Mouse (Mus musculus): ENCODE data around the gene Myo5c. TPM values are rescaled to one million over a fixed set of nuclear protein-coding genes. Genes with fewer than 3 reads are reported as not detected.

Gene Myo5c
- total and polyA plus RNA-seq, 3 experiments: 0.13 TPM; not detected in 2

- H3K36me3 ChIP-seq (ENCODE audit: control insufficient read depth in 1 of 2, insufficient read depth in 2 of 2, low read length in 2 of 2): no peaks in the 10 kb centered on the region
- TF ChIP-seq KAT2A (conservative IDR thresholded peaks at IDR 0.05; ENCODE audit: low read depth, low read length) (no peak), BHLHE40 (IDR thresholded peaks at IDR 0.05; ENCODE audit: borderline replicate concordance, low read depth, low read length) (no peak), ZMIZ1 (IDR thresholded peaks at IDR 0.05; ENCODE audit: low read depth, low read length) (no peak), ZKSCAN1 (IDR thresholded peaks at IDR 0.05; ENCODE audit: low read depth, low read length) (no peak), UBTF (IDR thresholded peaks at IDR 0.05; ENCODE audit: borderline replicate concordance, insufficient read depth, low read depth, low read length) (no peak), TCF12 (IDR thresholded peaks at IDR 0.05; ENCODE audit: low read depth, low read length) (no peak), RAD21 (IDR thresholded peaks at IDR 0.05; ENCODE audit: low read depth, low read length) (no peak), JUND (IDR thresholded peaks at IDR 0.05; ENCODE audit: low read depth, low read length) (no peak), RCOR1 (IDR thresholded peaks at IDR 0.05; ENCODE audit: low read depth, low read length) (no peak), ZNF384 (IDR thresholded peaks at IDR 0.05; ENCODE audit: low read depth, low read length) (no peak), SMC3 (IDR thresholded peaks at IDR 0.05; ENCODE audit: low read depth, low read length) (no peak), POLR2AphosphoS5 (IDR thresholded peaks at IDR 0.05; ENCODE audit: borderline replicate concordance, low read depth, low read length) (no peak), CHD2 (IDR thresholded peaks at IDR 0.05; ENCODE audit: low read length) (no peak), TBP (IDR thresholded peaks at IDR 0.05; ENCODE audit: low read depth, low read length) (no peak)
- no peaks in the 10 kb centered on the region for H3K27me3 ChIP-seq (ENCODE audit: control insufficient read depth in 1 of 2, insufficient read depth in 2 of 2, low read length in 2 of 2)
- H3K27ac ChIP-seq (ENCODE audit: control insufficient read depth, low read depth, low read length): no peak overlapping the region
- no peaks in the 10 kb centered on the region for H3K4me1 ChIP-seq (ENCODE audit: control insufficient read depth in 1 of 2, insufficient read depth in 2 of 2, low read length in 2 of 2)
- no peak for DNase-seq (ENCODE audit: low read depth, low spot score)
- H3K9ac ChIP-seq (ENCODE audit: control insufficient read depth, low read depth, low read length, poor library complexity, severe bottlenecking): no peak overlapping the region
- no peaks in the 10 kb centered on the region for H3K79me2 ChIP-seq (ENCODE audit: control insufficient read depth, insufficient read depth, low read length, poor library complexity)
- H3K9me3 ChIP-seq (replicated peaks; ENCODE audit: insufficient read depth, low read length): no peaks in the 10 kb centered on the region
- no peak overlapping the region for H3K4me3 ChIP-seq (ENCODE audit: control insufficient read depth in 1 of 2, insufficient read depth in 1 of 2, low read depth in 2 of 2, low read length in 2 of 2)
These were observed 96.2 kb downstream of the Myo5c start for GRCm38 (mm10) chr9:75328047-75328446.

- H3K27me3 ChIP-seq (ENCODE audit: control insufficient read depth in 1 of 2, insufficient read depth in 2 of 2, low read length in 2 of 2): no peaks in the 10 kb centered on the region
- H3K9ac ChIP-seq (ENCODE audit: control insufficient read depth, low read depth, low read length, poor library complexity, severe bottlenecking): no peak overlapping the region
- no peak for TF ChIP-seq RCOR1 (IDR thresholded peaks at IDR 0.05; ENCODE audit: low read depth, low read length)
- no peaks in the 10 kb centered on the region for H3K79me2 ChIP-seq (ENCODE audit: control insufficient read depth, insufficient read depth, low read length, poor library complexity)
- H3K4me3 ChIP-seq (ENCODE audit: control insufficient read depth in 1 of 2, insufficient read depth in 1 of 2, low read depth in 2 of 2, low read length in 2 of 2): no peak overlapping the region
- no peaks in the 10 kb centered on the region for H3K4me1 ChIP-seq (ENCODE audit: control insufficient read depth in 1 of 2, insufficient read depth in 2 of 2, low read length in 2 of 2)
- H3K36me3 ChIP-seq (ENCODE audit: control insufficient read depth in 1 of 2, insufficient read depth in 2 of 2, low read length in 2 of 2): no peaks in the 10 kb centered on the region
- H3K27ac ChIP-seq (ENCODE audit: control insufficient read depth, low read depth, low read length): no peak overlapping the region
- DNase-seq (ENCODE audit: low read depth, low spot score): no peak
- no peaks in the 10 kb centered on the region for H3K9me3 ChIP-seq (replicated peaks; ENCODE audit: insufficient read depth, low read length)
These were observed 99.0 kb downstream of the Myo5c start for GRCm38 (mm10) chr9:75330821-75331220.

GRCm38 (mm10) chr9:75334440-75334839 is 102.6 kb downstream of the Myo5c start:
- TF ChIP-seq MXI1 (IDR thresholded peaks at IDR 0.05; ENCODE audit: low read depth, low read length) (no peak), CTCF (IDR thresholded peaks at IDR 0.05 in 2 of 3, conservative IDR thresholded peaks at IDR 0.05 in 1 of 3; ENCODE audit: control insufficient read depth in 1 of 3, insufficient read depth in 1 of 3, low read depth in 2 of 3, low read length in 3 of 3, poor library complexity in 1 of 3, severe bottlenecking in 1 of 3) (peak; percentile 39 to 45 (median 44); a peak in 5 of 6 replicates), RAD21 (IDR thresholded peaks at IDR 0.05; ENCODE audit: low read depth, low read length) (peak; percentile 18; the same call in 1 of the 2 replicates), SMC3 (IDR thresholded peaks at IDR 0.05; ENCODE audit: low read depth, low read length) (peak; percentile 24)
- H3K9ac ChIP-seq (ENCODE audit: control insufficient read depth, low read depth, low read length, poor library complexity, severe bottlenecking): no peak overlapping the region
- H3K27ac ChIP-seq (ENCODE audit: control insufficient read depth, low read depth, low read length): no peak overlapping the region
- no peaks in the 10 kb centered on the region for H3K36me3 ChIP-seq (ENCODE audit: control insufficient read depth in 1 of 2, insufficient read depth in 2 of 2, low read length in 2 of 2)
- H3K4me3 ChIP-seq (ENCODE audit: control insufficient read depth in 1 of 2, insufficient read depth in 1 of 2, low read depth in 2 of 2, low read length in 2 of 2): no peak overlapping the region
- peak; percentile 26 for DNase-seq (ENCODE audit: low read depth, low spot score)
- no peaks in the 10 kb centered on the region for H3K27me3 ChIP-seq (ENCODE audit: control insufficient read depth in 1 of 2, insufficient read depth in 2 of 2, low read length in 2 of 2)
- H3K4me1 ChIP-seq (ENCODE audit: control insufficient read depth in 1 of 2, insufficient read depth in 2 of 2, low read length in 2 of 2): no peaks in the 10 kb centered on the region
- H3K79me2 ChIP-seq (ENCODE audit: control insufficient read depth, insufficient read depth, low read length, poor library complexity): no peaks in the 10 kb centered on the region
- no peaks in the 10 kb centered on the region for H3K9me3 ChIP-seq (replicated peaks; ENCODE audit: insufficient read depth, low read length)

Data from MEL (cell line).